Mouse (Mus musculus): Measurements from ENCODE around the gene Gm5141. TPM values are rescaled to one million over a fixed set of nuclear protein-coding genes. Genes with fewer than 3 reads are reported as not detected.

Gene Gm5141
- 9.4 TPM for polyA plus RNA-seq (2015; fragmentation: Illumina TruSeq; extraction: RNeasy Lipid Tissue Mini Kit (QIAGEN cat#74804); ENCODE audit: insufficient read depth, low replicate concordance)

GRCm38 (mm10) chr13:62785199-62786134 lies at the start of gene Gm5141:
Gm5141 (minus strand) TSS chr13:62785808.

DNA sequence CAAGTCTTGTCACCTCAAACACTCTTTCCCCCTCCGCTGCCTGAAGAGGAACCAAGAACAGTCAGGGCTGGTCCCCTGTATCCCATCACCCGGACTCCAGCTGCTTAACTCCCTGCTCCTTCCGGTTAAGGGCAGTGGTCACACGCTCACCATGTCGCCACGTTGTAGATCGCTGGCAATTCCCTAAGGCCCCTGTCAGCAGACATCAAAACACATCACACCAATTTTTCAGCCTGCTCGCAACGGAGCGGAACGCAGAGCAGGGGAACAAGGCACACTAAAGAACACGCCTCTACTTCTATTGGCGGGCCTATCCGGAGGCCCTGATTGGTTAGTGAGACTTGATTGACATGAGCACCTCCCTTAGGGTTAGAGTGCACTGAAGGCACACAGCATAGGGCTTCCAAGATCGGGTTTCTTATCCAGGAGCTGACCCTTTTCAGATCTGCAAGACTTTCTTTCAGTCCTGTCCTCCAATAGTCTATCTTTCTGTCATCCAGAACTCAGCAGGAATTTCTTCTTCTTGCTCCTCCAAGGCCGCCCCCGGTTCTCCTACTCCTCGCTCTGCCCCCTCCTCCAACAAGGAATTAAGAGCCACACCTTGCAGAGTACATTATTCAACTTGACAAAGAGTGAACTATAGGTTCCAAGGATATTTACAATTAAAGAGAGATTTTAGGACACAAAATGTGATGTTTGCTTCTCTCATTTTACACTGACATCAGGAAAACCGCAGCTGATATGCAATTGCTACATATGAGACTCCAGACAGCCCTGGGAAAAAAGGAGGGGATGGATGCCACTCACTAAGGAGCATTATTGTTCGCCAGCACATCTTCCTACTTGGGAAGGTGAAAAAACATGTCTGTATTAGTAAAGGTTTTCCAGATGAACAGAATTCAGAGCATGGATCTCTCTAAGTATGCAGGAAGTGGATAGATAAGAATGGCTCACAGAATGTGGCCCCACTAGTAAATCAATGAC lies 24.9 kb downstream of the Gm5141 start, which contains the start of gene Platr25:
TSS of gene Platr25 (minus strand) at position 278 of the 984 bp plus-strand sequence.

Other genes with a start within 250 kb of the Gm5141 start
- 1.3 TPM for gene Zfp935, start 227.3 kb downstream of the Gm5141 start, polyA plus RNA-seq (2015; fragmentation: Illumina TruSeq; extraction: RNeasy Lipid Tissue Mini Kit (QIAGEN cat#74804); ENCODE audit: insufficient read depth, low replicate concordance)
- 29.5 TPM for gene Zfp934, start 214.6 kb downstream of the Gm5141 start, polyA plus RNA-seq (2015; fragmentation: Illumina TruSeq; extraction: RNeasy Lipid Tissue Mini Kit (QIAGEN cat#74804); ENCODE audit: insufficient read depth, low replicate concordance)
- 8.9 TPM for gene 6720489N17Rik, start 161.6 kb downstream of the Gm5141 start, polyA plus RNA-seq (2015; fragmentation: Illumina TruSeq; extraction: RNeasy Lipid Tissue Mini Kit (QIAGEN cat#74804); ENCODE audit: insufficient read depth, low replicate concordance)
- 39.6 TPM for gene Platr25, start 25.1 kb downstream of the Gm5141 start, polyA plus RNA-seq (2015; fragmentation: Illumina TruSeq; extraction: RNeasy Lipid Tissue Mini Kit (QIAGEN cat#74804); ENCODE audit: insufficient read depth, low replicate concordance)
- not detected for gene Fbp2, start 72.6 kb upstream of the Gm5141 start, polyA plus RNA-seq (2015; fragmentation: Illumina TruSeq; extraction: RNeasy Lipid Tissue Mini Kit (QIAGEN cat#74804); ENCODE audit: insufficient read depth, low replicate concordance)
- not detected for gene Fbp1, start 102.5 kb upstream of the Gm5141 start, polyA plus RNA-seq (2015; fragmentation: Illumina TruSeq; extraction: RNeasy Lipid Tissue Mini Kit (QIAGEN cat#74804); ENCODE audit: insufficient read depth, low replicate concordance)
- gene 2010111I01Rik, start 179.1 kb upstream of the Gm5141 start, polyA plus RNA-seq (2015; fragmentation: Illumina TruSeq; extraction: RNeasy Lipid Tissue Mini Kit (QIAGEN cat#74804); ENCODE audit: insufficient read depth, low replicate concordance) = 46.7 TPM

Data from spleen, adult 10 weeks (tissue).